Mouse (Mus musculus) heart, postnatal 10 days (tissue): ENCODE results near the gene Fam168b. TPM values are rescaled to one million over a fixed set of nuclear protein-coding genes. Genes with fewer than 3 reads are reported as not detected.

ENCODE experiments used
- total RNA-seq, 2 experiments: library from RNA; stranded (reverse); gene quantifications; 2 replicates each; pipeline ENCODE4 v1.2.3; 2021

The Fam168b gene
- total RNA-seq, 2 experiments from 2014 or later = 72.6 to 78.1 TPM

Other genes starting within 250 kb of the Fam168b start
- 10 to 100 TPM; 66.9 to 72.3 TPM for gene Plekhb2, start 6.9 kb upstream of the Fam168b start, total RNA-seq